Mouse (Mus musculus): Measurements from ENCODE around the gene Cep97.
"Not testable (repeated sequence)": the region's sequence is repeated elsewhere in the genome, so short reads cannot be mapped to it uniquely, and the experiment has no call there.

Gene Cep97

DNA sequence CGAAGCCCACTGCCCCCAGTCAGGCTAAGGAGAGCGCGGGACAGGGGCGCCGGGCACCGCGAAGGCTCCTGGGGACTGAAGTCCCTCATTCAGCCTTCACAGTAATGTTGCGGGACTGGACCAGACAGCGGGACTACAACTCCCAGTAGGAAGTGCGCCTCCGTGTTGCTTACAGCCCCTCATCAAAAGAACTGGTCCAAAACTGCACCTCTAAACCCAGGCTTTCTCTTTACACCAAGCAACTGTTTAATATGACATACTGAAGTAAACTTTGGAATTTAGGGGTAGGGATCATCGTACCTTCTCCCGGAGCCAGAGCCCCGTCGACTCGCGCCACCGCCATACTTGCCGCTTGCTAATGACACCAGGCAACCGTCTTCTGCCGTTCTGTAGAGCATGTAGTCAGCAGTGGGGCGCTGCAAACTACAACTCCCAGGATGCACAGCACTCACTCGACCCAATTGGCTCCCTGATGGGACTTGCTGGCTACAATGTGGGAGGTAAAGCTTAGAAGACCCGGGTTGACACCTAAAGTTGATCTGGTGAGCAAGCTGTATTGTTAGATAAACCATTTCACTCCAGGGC lies at the start of gene Cep97:
Cep97 (minus strand) TSS at position 403 of the 585 bp plus-strand sequence.
- DNase-seq (ENCODE audit: low spot score) = peak; percentile 96

DNA sequence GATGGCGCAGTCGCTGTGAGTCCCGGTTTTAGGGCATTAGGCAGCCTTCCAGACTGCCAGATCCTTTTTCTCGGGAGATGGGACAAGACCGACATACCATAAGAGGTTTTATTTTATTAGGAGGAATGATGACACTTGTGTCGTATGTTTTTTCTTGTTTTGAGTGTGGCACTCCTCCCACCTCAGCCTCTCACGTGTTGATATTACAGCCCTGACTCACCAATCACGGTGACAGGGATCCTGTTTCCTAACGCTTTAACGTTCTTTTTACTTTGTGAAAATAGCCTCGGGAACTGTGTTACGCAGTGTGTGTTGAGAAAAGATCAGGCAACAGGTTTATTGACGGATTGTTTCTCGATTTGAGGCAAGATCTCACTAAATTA lies 40.2 kb upstream of the Cep97 start:
- DNase-seq (ENCODE audit: low spot score) = peak; percentile 19

DNA sequence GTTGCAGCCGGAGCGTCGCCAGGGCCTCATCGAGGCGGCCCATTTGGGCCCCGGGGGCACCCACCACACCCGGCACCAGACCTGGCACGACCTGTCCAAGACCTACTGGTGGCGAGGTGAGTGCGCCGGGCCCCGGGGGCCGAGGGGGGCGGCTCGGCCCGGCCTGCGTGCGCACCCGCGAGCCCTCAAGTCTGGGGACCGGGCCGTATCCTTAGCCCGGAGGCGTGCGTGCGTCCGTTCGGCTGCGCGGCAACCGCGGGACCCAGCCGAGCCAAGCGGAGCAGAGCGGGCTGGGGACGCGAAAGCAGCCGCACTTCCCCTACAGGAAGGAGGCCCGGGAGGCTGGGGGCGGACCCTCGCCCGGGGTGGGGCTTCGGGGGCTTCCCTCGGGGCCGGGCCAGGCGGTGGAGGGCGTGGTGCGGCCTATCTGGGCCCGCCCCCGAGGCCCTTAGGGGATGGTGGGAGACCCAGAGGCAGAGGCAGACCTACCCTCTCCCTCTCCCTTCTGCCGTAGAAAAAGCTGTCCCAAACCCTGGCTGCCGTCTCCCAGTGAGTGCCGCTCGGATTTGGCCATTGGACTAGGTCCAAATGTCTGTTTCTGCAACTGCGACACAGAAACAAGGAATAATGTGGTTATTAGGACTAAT lies 39.7 kb upstream of the Cep97 start:
- DNase-seq (ENCODE audit: low spot score) = peak; percentile 82

DNA sequence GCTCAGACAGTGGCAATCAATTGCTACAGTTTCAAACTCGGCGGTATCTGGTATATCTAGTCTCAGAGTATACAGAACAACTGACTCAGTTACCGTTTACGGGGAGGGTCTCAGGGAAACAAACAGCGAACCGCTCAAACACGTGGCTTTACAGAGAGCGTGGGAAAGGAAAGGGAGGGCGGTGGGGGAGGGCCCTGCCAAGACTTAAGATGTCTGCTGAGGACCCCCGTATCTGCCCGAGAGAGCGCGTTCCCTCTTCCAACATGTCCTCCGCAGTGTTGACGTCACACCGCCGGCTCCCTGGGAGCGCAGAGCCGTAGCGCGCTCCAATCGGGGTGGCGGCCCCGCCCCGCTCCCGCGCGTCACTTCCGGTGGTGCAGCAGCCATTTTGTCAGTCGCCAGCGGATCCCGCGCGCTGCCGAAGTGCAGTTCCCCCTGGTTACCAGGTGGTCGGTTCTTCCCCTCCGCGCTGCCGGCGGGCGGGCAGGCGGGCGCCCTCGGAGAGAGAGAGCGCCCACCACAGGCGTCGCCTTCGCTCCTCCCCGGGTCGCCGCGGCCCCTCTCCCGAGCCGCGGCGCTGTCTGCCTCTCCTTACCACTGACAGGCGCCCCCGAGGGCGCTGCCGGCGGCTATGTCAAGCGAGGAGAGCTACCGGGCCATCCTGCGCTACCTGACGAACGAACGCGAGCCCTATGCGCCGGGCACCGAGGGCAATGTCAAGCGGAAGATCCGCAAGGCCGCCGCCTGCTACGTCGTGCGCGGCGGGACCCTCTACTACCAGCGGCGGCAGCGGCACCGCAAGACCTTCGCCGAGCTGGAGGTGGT lies 39.0 kb upstream of the Cep97 start, which contains the start of gene Zbtb11:
Zbtb11 (plus strand) TSS at position 453 of the 825 bp plus-strand sequence.
- peak; percentile 100 for DNase-seq (ENCODE audit: low spot score)

DNA sequence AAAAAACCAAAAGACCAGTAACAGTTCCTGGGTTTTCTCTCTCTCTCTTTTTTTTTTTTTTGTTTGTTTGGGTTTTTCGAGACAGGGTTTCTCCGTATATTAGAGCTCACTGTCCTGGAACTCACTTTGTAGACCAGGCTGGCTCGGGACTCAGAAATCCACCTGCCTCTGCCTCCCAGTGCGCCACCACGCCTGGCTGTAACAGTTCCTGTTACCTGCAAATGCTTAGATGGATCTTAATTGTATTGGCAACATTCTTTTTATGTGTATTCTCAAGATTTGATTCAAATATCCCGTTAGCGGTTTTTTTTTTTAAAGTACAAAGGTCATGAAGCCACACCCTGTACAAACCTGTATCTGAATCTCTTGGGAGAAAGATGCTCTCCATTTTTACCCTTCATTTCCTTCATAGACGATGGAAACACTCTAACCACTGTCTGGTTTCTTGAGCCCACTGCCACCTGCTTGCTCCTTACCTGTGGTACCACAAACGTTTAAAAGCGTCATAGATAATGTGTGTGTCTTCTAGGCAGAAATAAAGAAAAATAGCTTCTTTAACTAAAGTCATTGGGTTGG lies 38.1 kb upstream of the Cep97 start:
- DNase-seq (ENCODE audit: low spot score) = no peak

DNA sequence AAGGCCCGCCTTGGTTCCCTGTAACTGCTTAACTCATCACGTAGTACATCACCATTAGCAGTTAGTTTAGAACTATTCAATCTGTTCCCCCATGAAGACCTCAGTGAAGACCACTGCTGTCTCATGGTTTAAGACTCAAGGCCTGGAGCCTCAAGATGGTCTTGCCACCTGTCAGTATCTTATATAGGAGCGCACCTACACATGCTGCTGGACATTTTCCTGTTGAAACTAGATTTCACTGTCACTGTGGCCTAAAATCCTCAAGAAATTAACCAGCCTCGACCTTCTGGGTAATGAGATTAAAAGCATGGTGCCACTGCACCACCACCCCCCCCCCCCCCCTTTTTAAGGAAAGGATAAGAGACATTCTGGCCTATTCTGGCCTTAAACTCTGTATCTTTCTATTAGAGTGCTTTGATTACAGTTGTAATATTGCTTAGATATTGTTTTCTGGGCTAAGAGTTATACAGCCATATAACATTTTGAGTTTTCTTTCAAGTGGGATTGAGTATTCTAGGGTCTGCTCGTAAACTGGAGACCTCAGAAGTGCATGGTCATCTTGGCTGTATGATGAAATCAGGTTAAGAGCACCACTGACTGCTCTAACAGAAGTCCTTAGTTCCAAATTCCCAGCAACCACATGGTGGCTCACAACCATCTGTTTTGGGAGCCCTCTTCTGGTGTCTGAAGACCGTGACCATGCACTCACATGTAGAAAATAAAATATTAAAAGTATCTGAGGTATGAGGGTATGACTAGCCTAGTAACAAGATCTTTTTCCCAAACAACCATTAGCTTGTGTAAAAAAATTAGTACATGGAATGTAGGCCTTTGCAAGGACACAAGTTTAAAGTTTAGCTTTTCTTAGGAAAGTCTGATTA lies 37.3 kb upstream of the Cep97 start:
- DNase-seq (ENCODE audit: low spot score) = no peak

DNA sequence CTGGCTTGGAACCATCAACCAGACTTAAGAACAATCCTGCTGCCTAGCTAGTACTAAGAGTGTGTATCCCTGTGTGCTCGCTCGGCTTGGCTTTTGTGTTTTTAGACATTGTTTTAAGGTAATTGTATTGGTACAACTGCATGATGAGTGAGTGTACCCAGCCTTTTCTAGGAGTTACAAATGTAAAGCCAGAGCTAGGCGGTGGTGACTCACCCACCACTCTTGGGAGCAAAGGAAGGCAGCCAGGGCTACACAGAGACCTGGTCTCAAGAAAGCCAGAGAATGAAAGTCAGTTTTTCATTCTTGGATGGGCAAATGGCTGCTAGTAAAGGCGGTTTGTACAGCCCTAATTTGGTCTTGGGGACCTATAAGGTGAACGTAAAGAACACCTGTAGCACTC lies 35.8 kb upstream of the Cep97 start:
- DNase-seq (ENCODE audit: low spot score) = no peak

DNA sequence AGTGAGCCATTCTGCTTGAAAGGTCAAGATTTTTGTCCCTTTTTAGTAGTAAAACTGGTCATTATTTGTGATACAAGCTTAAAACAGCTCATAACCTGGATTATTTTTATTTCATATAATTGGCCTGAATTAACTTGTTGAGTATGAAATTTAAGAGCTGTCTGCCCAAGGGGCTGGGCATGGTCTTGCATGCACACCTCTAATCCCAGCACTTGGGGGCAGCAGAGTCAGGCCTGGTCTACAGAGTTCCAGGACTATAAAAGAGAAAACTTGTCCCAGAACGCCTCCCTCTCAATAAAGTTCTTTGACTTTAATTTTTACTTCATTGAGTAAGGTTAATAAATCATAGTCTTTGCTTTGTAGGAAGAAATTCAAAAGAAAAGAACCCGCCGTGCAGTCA lies 34.5 kb upstream of the Cep97 start:
- DNase-seq (ENCODE audit: low spot score) = peak; percentile 60

DNA sequence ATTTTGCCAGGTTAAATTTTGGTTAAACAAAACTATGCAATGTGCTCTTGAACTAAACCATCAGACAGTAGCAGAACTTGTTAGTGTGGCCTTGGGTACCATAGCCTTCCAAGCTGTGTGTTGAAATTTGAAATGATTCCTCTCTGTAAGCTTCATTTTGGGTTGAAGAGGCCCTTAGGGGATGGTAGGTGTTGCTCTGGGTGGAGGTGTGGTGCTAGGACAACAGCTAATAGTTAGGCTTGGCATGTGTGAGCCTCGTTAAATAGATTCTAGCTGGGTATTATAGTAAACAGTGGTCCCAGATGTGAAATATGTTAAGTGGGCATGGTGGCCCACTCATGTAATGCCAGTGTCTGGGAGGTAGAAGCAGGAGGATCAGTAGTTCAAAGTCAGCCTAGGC lies 32.6 kb upstream of the Cep97 start:
- DNase-seq (ENCODE audit: low spot score) = no peak

DNA sequence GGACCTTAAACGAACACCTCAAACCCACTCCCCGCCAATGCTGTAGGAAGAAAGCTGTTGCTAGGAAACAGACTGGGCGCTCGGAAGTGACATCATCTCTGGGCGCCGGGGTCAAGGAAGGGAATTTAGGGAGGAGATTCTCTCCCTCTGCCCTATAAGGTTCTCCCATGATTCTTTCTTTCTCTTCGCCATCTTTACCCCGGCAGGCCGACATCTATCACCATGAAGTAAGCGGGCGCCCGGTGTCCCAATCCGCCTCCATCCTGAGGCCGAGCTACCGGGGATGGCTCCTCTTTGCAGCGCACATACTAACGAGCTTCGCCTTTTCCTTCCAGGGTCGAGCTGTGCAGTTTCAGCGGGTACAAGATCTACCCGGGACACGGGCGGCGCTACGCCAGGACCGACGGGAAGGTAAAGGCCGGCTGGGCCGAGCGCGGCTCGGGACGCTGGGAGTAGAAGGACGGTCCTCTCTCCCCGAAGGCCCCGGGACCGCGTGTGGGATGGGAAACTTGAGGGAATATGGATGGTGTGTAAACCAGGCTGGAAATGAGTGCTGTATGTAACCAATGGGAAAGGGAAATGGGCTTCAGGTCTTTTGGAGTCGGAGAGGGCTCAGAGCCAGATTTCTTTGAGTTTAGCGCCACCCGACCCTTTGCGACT lies 31.7 kb upstream of the Cep97 start, which contains the start of gene Rpl24:
Rpl24 (plus strand) TSS at position 64 of the 660 bp plus-strand sequence.
- peak; percentile 95 for DNase-seq (ENCODE audit: low spot score)

DNA sequence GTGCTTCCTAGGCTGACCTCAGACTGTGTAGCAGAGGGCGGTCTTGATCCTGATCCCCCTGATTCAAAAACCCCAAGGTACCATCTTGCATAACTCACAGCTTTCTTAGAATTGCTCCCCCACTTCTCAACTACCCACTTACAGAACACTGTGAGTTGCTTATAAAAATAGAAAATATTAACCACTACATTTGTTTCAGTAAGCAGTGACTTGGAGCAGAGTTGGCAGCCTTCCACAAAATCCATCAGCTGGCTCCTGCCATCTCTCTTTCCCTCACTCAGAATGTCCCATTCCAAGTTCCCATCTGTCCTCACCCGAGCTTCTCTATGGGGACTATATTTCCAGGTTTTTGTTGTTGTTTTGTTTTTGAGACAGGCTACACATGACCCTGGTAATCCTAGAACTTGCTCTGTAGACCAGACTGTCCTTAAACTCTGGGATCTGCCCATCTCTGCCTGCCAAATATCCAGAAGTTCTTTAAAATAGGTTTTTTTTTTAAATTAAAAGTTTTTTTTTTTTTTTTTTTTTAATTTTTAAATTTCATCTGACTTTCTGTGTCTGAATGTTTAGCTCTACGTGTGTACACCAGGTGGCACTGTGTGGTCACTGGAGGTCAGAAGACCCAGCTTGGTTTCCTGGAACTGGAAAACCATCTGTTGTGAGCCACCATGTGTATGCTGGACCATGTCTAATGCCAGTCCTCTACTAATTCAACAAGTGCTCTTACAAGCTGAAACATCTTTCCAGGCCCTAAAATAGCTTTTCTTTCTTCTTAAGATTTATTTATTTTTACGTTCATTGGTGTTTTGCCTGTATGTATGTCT lies 29.7 kb upstream of the Cep97 start:
- peak; percentile 75 for DNase-seq (ENCODE audit: low spot score)

DNA sequence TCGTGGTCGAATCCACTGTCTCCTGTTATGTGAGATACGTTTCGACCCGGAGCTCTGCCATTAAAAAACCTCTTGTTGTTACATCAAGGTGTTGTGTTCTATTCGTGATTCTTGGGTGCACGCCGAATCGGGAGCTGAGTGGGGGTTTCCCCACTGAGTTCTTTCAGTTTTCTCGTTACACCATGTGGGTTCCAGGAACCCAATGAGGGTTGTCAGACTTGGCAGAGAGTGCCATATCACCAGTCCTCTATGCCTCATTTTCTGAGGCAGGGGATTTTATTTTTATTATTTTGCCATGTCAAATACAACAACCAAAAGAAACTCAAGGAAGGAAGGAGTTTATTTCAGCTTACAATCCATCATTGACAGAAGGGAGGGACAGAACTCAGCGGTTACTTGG lies 28.4 kb upstream of the Cep97 start:
- DNase-seq (ENCODE audit: low spot score) = not testable (repeated sequence)

DNA sequence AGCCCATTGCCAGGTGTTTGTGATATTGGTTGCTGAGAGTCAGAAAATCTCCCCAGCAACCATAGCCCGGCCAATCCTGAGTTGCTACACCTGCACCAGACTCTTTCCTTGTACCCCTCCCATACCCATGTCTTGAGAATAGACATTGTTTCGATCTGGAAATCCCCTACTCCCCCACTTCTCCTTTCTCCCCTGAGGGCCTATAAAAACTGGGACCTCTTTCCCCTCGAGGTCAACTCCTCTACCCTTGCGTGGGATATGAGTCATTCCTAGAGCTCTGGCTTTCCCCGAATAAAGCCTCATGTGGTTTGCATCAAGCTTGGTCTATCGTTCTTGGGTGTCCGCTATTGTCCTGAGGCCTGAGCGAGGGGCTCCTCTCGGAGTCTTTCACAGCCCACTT lies 19.5 kb upstream of the Cep97 start:
- not testable (repeated sequence) for DNase-seq (ENCODE audit: low spot score)

DNA sequence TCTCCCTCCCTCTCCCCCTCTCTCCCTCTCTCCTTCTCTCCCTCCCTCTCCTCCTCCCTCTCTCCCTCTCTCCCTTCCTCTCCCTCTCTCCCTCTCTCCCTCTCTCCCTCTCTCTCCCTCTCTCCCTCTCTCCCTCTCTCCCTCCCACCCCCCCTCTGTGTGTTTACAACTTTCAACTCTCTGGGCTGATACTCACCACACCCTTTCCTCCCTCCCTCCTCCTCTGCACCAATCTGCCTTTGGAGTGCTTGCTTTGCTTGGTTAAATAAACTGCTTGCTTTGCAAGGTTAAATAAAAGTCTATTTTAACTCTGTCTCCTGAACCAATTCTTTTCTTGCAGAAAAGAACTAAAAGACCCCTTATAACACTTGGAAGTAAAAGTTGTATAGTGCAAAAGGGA lies 18.1 kb upstream of the Cep97 start:
- DNase-seq (ENCODE audit: low spot score) = no peak

DNA sequence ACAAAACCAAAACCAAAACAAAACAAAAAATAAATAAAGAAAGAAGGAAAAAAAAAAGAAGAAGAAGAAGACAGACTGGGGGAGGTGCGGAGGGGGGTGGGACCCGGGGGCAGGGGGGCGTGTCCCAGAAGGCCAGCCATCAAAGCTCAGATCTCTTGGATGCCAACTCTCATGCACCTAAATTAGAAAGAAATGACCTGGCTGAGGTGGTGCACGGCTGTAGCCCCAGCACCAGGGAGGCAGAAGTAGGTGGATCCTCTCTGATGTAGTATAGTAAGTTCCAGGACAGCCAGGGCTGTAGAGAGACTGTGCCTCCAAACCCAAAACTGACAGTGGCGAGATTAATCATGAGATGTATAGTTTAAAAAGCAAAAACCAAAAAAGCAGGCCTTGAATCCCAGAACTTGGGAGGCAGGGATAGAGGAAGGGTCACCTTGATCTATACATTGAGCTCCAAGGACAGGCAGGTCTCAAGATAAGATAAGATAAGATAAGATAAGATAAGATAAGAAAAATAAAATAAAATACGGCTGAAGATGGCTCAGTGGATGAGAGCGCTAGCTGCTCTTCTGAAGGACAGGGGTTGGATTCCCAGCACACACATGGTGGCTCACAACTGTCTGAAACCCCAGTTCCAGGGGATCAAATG lies 17.1 kb upstream of the Cep97 start:
- no peak for DNase-seq (ENCODE audit: low spot score)

DNA sequence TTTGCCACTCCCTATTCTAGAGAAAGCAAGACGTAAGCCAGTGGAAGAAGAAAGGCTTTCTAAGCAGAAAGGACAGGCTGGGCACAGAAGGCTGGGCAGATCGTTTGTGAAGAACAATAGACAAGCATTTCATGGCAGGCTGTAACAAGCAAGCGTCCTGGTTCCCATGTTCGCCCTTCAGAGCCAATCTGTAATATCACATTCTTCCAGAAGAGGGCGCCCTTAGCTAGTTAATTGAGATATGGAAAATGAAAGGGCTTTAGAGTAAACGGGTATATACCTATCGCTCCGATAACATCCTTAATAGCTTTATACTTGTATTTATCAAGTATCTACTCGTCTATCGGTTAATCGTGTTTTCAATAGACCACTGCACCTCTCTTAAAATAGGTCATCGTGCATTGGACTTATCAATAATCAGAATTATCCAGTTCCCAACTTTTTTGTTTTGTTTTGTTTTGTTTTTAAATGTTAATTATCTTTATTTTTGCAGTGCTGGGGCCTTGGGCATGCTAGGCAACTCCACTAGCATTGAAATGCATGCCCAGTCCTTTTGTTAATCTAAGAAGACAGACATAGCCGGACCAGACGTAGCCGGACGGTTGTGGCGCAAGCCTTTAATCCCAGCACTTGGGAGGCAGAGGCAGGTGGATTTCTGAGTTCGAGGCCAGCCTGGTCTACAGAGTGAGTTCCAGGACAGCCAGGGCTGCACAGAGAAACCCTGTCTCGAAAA lies 16.5 kb upstream of the Cep97 start:
- DNase-seq (ENCODE audit: low spot score) = peak; percentile 86

DNA sequence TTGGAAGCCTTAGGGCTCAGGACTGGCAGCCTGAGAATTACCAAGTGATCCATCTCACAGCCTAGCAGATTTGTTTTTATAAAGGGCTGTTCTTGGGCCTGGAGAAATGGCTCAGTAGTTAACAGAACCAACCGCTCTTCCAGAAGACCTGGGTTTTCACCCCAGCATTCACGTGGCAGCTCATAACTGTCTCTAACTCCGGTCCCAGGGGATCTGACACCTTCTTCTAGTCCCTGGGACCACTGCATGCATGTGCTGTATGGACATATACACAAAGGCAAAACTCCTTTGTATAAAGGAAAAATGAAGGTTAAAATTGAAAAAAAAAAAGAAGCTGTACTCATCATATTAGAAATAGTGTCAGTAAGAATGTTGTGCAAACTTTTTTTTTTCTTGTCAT lies 15.8 kb upstream of the Cep97 start:
- DNase-seq (ENCODE audit: low spot score) = no peak

DNA sequence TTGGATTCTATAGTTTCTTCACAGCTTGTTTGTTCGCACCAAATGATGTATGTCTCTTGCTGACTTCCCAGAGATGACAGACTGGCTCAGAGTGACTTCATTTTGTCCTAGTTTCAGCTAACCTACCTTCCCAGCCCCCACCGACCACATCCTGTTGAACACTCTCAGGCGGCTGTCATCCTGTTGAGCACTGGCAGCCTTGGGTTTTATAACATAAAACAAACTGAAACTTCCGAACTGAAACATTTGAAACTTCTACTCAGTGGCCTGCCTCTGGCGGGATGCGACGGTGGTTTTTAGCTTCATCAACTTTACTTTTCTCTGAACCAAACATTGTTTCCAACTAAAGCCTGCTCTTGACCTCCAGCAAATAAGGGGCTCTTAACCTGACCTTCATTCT lies 14.3 kb upstream of the Cep97 start:
- no peak for DNase-seq (ENCODE audit: low spot score)

DNA sequence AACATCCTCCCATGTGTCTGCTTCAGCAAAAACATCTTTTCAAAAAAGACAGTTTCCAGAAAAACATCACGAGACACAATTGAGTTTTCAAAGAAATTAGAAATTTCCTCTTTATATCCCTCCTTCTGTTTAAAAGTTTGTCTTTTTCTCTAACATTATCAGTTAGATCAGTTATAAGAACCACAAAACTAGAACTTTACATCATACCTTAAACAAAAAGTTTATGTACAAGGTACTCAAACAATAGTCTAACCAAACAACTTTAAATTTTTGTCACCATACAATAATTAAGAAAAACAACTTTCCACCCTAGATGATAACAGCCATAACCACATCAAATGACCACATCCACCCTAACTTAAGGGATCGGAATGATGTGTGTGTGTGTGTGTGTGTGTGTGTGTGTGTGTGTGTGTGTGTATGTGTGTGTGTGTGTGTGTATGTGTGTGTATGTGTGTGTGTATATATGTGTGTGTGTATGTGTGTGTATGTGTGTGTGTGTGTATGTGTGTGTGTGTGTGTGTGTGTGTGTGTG lies 13.3 kb upstream of the Cep97 start:
- not testable (repeated sequence) for DNase-seq (ENCODE audit: low spot score)

Data from embryo, embryonic 10 days (tissue).